Mouse (Mus musculus): Measurements from ENCODE around the gene H2al1j.
A peak's percentile ranks its signal among the peaks of the same experiment; 100 is the strongest.
"Not testable (repeated sequence)": the region's sequence is repeated elsewhere in the genome, so short reads cannot be mapped to it uniquely, and the experiment has no call there.

Gene H2al1j

DNA sequence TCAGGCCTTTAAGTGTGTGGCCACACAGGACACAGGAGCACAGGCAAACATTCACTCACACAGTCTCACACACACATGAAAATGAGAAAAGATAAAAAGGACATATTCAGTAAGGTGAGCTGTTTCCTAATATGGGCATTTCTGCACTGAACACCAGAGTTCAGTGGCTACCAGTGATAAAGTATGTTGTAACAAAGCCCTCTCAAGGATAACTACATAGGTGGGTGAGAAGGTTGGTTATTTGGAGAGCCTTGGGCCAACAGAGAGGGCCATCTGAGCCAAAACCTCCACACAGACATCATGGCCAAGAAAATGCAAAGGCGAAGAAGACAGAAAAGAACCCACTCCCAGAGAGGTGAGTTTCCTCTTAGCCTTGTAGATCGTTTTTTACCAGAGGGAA, at the start of gene H2al1j:
TSS of gene H2al1j (plus strand) at position 301 of the 400 bp plus-strand sequence.
- DNase-seq = not testable (repeated sequence)

DNA sequence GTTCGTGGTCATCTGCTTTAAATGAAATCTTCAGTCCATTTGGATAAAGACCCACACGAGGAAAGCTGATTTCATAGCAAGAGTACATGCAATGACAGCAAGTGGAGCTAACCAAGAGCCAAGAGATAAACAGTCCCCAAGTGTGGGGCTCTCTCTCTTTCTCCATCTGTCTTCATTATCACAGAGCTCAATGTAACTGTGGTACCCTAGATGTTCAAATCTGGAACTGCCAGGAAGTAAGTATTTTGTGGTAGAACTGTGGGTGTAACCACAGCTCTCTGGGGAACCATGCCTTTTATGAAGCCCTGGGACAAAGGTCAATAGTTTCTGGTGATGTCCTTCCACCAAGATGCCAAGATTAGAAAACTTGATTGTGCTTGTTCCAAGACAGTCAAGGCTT, 46.9 kb upstream of the H2al1j start:
- DNase-seq = no peak

DNA sequence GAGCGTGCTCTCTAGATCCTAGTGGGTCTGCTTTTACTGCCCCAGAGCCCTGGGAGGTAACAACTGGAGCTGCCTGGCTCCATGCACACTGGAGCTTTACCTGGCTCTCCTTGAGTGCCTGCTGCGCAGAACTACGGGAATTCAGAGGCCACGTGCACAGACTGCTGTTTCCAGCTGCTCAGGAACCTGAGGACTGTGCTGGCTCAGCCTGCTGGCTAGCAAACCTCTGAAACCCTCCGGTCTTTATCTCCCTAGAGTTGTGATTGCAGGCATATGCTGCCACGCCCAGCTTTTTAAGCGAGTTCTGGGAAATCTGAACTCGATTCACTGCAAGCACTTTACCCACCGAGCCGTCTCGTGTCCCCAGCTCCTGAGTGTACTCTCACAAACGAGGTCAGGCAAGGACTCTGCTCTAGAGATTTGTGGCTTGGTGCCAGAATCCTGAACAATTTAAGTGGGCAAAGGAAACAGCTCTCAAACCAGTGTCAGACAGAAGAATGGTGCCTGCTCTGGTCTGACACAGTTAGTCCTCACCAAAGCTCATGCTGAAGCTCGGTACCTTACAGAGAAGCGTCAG, 39.2 kb upstream of the H2al1j start:
- peak; percentile 84 for DNase-seq

DNA sequence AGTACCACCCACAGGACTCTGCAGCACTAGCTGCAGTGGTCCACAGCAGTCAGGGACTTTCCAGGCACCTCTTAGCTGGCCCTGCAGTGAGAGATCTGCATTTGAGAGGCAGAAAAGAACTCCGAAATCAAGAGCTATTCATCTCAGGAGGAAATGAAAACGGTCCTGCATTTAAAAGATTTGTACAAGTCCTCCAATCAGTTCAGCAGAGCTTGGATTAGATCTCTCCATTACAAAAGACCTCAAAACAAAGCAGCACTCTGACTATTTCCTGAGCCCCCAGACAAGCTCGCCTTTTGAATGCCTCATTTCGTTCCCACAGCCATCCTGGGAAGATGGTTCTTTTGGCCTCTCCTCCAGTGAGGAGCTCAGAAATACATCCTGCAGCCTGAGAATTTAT, 38.4 kb upstream of the H2al1j start:
- DNase-seq = no peak

DNA sequence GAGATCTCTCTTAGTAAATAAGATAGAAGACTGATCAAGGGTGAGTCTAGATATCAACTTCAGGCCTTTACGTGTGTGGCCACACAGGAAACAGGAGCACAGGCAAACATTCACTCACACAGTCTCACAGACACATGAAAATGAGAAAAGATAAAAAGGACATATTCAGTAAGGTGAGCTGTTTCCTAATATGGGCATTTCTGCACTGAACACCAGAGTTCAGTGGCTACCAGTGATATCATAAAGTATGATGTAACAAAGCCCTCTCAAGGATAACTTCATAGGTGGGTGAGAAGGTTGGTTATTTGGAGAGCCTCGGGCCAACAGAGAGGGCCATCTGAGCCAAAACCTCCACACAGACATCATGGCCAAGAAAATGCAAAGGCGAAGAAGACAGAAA, 28.7 kb upstream of the H2al1j start, which contains the start of gene H2al1a:
TSS of gene H2al1a (plus strand) at position 301 of the 400 bp plus-strand sequence.
- DNase-seq = not testable (repeated sequence)

DNA sequence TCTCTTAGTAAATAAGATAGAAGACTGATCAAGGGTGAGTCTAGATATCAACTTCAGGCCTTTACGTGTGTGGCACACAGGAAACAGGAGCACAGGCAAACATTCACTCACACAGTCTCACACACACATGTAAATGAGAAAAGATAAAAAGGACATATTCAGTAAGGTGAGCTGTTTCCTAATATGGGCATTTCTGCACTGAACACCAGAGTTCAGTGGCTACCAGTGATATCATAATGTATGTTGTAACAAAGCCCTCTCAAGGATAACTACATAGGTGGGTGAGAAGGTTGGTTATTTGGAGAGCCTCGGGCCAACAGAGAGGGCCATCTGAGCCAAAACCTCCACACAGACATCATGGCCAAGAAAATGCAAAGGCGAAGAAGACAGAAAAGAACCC, 25.5 kb upstream of the H2al1j start, which contains the start of gene H2al1b:
TSS of gene H2al1b (plus strand) at position 301 of the 400 bp plus-strand sequence.
- not testable (repeated sequence) for DNase-seq

DNA sequence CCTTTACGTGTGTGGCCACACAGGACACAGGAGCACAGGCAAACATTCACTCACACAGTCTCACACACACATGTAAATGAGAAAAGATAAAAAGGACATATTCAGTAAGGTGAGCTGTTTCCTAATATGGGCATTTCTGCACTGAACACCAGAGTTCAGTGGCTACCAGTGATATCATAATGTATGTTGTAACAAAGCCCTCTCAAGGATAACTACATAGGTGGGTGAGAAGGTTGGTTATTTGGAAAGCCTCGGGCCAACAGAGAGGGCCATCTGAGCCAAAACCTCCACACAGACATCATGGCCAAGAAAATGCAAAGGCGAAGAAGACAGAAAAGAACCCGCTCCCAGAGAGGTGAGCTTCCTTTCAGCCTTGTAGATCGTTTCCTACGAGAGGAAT, 22.3 kb upstream of the H2al1j start, which contains the start of gene H2al1c:
TSS of gene H2al1c (plus strand) at position 301 of the 400 bp plus-strand sequence.
- not testable (repeated sequence) for DNase-seq

DNA sequence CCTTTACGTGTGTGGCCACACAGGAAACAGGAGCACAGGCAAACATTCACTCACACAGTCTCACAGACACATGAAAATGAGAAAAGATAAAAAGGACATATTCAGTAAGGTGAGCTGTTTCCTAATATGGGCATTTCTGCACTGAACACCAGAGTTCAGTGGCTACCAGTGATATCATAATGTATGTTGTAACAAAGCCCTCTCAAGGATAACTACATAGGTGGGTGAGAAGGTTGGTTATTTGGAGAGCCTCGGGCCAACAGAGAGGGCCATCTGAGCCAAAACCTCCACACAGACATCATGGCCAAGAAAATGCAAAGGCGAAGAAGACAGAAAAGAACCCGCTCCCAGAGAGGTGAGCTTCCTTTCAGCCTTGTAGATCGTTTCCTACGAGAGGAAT, 19.1 kb upstream of the H2al1j start, which contains the start of gene H2al1d:
TSS of gene H2al1d (plus strand) at position 301 of the 400 bp plus-strand sequence.
- DNase-seq = not testable (repeated sequence)

DNA sequence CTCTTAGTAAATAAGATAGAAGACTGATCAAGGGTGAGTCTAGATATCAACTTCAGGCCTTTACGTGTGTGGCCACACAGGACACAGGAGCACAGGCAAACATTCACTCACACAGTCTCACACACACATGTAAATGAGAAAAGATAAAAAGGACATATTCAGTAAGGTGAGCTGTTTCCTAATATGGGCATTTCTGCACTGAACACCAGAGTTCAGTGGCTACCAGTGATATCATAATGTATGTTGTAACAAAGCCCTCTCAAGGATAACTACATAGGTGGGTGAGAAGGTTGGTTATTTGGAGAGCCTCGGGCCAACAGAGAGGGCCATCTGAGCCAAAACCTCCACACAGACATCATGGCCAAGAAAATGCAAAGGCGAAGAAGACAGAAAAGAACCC, 16.0 kb upstream of the H2al1j start, which contains the start of gene H2al1e:
TSS of gene H2al1e (plus strand) at position 301 of the 400 bp plus-strand sequence.
- DNase-seq = not testable (repeated sequence)

DNA sequence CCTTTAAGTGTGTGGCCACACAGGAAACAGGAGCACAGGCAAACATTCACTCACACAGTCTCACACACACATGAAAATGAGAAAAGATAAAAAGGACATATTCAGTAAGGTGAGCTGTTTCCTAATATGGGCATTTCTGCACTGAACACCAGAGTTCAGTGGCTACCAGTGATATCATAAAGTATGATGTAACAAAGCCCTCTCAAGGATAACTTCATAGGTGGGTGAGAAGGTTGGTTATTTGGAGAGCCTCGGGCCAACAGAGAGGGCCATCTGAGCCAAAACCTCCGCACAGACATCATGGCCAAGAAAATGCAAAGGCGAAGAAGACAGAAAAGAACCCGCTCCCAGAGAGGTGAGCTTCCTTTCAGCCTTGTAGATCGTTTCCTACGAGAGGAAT, 12.8 kb upstream of the H2al1j start, which contains the start of gene H2al1f:
TSS of gene H2al1f (plus strand) at position 301 of the 400 bp plus-strand sequence.
- DNase-seq = not testable (repeated sequence)

DNA sequence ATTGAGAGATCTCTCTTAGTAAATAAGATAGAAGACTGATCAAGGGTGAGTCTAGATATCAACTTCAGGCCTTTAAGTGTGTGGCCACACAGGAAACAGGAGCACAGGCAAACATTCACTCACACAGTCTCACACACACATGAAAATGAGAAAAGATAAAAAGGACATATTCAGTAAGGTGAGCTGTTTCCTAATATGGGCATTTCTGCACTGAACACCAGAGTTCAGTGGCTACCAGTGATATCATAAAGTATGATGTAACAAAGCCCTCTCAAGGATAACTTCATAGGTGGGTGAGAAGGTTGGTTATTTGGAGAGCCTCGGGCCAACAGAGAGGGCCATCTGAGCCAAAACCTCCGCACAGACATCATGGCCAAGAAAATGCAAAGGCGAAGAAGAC, 9.7 kb upstream of the H2al1j start, which contains the start of gene H2al1g:
TSS of gene H2al1g (plus strand) at position 301 of the 400 bp plus-strand sequence.
- not testable (repeated sequence) for DNase-seq

DNA sequence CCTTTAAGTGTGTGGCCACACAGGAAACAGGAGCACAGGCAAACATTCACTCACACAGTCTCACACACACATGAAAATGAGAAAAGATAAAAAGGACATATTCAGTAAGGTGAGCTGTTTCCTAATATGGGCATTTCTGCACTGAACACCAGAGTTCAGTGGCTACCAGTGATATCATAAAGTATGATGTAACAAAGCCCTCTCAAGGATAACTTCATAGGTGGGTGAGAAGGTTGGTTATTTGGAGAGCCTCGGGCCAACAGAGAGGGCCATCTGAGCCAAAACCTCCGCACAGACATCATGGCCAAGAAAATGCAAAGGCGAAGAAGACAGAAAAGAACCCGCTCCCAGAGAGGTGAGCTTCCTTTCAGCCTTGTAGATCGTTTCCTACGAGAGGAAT, 6.4 kb upstream of the H2al1j start, which contains the start of gene H2al1h:
TSS of gene H2al1h (plus strand) at position 301 of the 400 bp plus-strand sequence.
- not testable (repeated sequence) for DNase-seq

DNA sequence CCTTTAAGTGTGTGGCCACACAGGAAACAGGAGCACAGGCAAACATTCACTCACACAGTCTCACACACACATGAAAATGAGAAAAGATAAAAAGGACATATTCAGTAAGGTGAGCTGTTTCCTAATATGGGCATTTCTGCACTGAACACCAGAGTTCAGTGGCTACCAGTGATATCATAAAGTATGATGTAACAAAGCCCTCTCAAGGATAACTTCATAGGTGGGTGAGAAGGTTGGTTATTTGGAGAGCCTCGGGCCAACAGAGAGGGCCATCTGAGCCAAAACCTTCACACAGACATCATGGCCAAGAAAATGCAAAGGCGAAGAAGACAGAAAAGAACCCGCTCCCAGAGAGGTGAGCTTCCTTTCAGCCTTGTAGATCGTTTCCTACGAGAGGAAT, 3.3 kb upstream of the H2al1j start, which contains the start of gene H2al1i:
TSS of gene H2al1i (plus strand) at position 301 of the 400 bp plus-strand sequence.
- DNase-seq = not testable (repeated sequence)

DNA sequence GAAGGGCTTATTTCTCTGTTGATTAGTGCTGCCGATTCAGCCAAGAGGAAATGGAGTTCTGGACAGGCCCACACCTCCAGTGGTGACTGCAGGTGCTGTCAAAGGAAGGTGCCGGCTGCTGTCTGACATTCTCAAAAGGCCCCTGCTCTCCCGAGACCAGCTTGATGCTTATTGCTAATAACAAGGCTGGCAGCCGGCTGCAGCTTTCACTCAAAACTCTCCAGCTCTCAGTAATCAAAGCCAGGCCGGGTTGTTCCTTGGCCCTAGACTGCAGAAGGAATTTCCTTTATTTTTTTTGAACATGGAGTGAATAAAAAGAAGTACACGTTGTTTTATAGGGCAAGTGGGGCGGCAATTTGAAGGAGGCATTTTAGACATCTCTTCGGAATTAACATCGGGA, 18.1 kb downstream of the H2al1j start:
- DNase-seq = peak; percentile 88

DNA sequence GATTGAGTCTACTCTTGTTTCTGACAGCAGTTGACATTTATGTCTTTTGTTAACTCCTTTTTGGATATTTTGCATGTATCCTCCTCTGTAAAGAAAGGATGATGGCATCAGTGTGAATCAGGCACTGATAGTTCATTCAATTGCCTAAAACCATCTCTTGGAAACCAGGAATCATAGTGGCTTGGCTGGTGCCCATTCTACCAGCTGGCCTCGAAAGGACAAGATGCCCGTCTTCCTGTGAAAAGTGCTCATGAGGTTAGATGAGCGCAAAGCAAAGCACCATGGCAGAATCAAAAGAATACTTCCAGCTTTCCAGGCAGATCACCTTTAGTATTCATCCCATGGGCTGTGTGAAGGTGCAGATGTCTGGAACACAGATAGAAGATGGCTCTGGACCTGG, 19.1 kb downstream of the H2al1j start:
- no peak for DNase-seq

DNA sequence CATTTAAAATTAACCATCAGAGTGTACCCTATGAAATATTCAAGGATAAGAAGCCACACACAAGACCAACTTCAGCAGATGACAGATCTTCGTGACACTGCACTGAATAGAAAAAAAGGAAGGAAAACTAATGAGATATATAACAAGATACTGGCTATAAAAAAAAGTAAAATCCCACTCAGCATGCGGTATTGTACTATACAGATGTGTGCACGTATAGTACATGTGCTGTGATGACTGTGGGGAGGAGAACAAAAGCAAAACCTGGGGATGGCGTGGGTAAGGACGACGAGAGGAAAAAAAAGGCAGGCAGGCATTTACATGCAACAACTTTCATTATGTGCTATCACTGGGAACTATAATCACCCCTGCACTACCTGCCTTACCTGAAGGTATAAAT, 33.2 kb downstream of the H2al1j start:
- peak; percentile 28 for DNase-seq

DNA sequence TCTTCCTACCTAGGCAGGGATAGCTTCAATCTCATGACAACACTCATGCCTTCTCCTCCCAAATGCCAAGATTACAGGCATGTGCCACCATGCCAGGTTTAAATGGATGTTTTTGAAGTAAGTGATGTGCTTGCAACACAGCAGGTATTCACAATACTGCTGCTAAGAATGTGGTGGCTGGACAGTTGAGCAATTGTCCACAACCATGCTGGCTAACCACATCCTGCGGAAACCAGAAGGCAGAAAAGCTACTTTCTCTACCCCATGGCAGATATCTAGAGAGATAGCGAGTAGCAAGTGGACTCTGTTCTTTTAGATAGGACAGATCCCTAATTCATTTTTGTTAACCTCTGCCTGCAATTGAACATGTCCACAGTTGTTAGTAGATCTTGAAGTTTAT, 33.6 kb downstream of the H2al1j start:
- peak; percentile 33 for DNase-seq

DNA sequence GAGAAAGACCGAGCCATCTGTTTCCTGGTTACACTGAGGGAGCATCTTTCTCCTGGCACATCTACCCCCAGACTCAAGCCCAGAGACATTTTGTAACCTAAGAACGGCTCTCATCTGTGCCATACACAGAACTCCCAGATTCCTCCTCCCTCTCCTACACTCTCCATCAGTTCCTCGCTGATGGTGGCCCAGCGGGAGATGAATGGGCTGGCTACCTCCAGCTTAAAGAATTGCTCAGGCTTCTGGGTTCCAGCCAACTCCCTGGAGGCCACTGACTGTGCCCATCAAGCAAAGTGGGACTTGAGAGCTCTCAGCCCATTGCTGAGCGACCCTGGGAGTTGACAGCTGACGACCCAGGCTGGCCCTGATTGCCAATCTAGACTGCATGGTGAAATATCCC, 36.3 kb downstream of the H2al1j start:
- DNase-seq = peak; percentile 50

DNA sequence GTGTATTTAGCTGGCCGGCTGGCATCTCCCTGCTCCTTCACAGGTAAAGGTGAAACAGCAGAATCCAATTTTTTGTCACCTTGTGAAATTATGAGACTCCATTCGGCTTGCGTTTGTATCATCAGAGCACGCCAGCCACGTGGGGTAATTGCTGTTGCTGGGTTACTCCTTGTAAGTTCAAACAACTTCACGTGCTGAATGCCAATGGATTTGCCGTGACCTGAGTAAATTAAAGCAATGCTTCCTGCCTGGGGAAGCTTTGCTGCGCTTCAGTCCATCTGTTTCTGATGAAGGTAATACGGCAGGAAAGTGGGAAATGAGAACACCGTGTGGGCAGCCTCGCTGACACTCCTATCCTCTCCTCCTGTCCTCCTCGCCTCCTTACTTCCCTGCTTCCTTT, 37.5 kb downstream of the H2al1j start:
- peak; percentile 55 for DNase-seq
